Mouse (Mus musculus): ENCODE data around the gene Grin3a.

DNA sequence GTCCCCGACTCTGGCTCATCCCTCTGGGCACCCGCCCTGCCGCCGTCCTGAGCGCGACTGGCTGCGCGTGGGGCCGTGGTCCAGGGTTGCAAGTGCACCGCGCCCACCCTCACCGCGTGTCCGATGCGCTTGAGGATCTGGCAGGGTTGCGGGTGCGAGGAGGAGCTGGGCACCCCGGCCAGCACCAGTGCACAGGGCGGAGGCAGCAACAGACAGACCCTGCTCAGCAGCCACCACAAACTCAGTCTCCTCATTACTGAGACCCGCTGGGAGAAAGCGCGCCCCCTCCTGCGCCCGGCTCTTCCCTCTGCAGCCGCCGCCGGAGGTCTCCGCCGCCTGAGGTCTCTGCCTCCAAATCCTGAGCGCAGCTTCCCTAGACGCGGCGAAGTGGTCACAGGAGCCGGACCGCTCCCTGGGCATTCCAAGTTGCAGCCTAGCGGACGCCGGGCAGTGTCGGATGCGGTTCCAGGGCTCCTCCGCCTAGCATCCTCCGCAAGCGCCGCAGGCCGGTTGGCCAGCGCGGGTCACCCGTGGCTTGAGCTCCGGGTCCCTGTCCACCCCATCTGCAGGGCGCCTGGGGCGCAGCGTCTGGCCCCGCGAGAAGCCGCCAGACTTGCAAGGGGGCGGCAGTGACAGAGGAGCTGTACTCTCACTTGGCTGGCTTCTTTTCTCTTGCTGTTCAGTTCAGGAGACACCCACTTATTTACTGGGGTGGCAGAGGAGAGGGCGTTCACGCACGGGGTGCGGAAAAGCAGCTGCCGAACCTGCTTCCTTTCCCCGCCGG is 524 bp downstream of the Grin3a start:
- TF ChIP-seq EP300 (IDR thresholded peaks at IDR 0.05; ENCODE audit: low read depth) = no peak
- TF ChIP-seq CTCF (IDR thresholded peaks at IDR 0.05; ENCODE audit: low read depth) = no peak
